Mouse (Mus musculus) activated CD4-positive, CD25-positive, alpha-beta regulatory T cell, adult 9 weeks (primary cell): ENCODE data around the gene Zbtb25. TPM values are rescaled to one million over a fixed set of nuclear protein-coding genes. Genes with fewer than 3 reads are reported as not detected.

Experiments used
- polyA plus RNA-seq: library from polyadenylated mRNA; unstranded; fragments of 100-300 nt; shearing (Covaris generic); gene quantifications from one replicate; pipeline ENCODE4 v1.2.1, GENCODE M21; 2017

The Zbtb25 gene
- 11.8 TPM for polyA plus RNA-seq

DNA sequence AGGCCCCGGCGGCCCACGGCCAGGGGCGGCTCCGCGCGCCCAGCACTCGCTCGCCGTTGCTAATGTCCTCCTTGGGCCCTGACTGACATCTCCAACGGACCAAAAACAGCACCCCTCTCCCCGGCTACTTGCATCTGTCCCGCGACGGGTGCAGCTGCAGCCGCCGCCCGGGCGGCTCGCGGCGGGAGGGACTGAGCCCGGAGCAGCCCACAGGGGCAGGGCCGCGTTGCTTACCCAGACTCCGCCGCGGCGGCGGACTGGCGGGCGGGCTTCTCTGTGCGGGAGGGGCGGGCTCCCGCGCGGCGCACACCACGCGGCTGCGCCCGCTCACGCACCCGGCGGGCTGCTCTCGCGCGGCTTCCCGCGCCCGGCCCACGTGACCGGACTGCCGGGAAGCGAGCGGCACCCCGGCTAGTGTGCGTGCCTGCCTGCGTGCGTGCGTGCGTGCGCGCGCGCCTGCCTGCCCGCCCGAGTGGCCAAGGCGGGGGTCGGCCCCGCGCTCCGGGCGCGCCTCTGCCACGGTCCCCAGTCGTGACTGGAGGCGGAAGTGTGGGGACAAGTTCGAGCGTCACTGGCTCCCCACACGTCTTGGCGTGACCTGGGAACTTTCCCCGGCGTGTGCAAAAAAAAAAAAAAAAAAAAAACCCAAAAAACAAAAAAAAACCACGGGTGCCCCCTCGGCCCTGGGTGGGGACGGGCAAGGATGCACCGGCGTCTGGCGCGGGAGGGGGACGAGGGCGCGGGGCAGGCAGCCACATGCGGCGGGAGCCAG lies at the start of gene Zbtb25:
Gene Zbtb25, minus strand, starts transcription at position 397 of the 772 bp plus-strand sequence.

DNA sequence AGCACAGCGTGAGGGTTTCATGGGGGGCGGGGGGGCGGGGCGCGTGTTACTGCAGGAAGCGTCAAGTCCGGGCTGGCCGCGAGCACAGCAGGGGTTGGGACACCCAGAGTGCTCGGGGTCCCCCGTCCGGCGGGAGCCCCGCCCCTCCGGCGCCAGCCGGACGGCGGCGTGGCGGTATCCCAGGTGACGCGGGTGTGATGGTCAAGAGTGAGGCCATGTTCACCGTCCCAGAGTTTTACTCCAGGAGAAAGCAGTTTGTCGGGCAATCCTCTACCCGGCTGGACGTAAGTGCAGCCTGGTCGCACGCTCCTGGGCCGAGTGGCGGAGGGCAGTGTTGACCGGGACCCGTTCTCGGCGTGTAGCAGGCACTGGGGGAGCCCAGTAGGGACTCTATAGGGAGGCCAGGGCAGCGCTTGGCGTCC lies 48.0 kb upstream of the Zbtb25 start, which contains the start of gene Ppp1r36:
Gene Ppp1r36, plus strand, starts transcription at position 106 of the 422 bp plus-strand sequence.

DNA sequence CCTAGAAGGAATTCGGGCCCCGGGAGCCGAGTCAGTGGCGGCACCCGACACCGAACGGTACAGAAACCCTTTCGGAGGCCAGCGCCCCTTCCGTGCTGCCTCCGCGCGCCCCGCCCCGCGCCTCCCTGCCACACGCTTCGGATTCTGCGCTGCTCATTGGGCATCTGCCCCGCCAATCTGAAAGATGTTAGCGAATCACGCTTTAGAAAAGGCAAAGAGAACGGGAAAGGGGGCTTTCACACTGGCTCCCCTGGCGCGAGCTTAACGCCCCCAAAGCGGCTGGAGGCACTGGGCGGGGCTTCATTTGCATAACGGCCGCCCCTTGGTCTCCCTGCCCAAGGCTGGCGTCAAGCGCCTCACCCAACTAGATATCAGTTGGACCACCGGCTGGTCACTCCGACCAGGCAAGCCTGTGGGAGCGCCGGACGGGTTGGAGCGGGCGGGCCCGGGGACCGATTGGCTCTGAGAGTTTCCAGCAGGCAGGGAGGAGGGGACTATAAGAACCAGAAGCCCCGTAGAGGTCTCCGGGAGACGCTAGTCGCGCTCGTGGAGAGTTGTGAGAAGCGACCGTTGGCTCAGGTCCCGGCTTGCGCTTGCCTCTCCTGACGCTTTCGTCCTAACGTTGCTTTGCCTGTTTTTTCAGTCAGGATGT lies 34.6 kb upstream of the Zbtb25 start, which contains the start of gene Hspa2:
Gene Hspa2, plus strand, starts transcription at position 291 of the 652 bp plus-strand sequence.

DNA sequence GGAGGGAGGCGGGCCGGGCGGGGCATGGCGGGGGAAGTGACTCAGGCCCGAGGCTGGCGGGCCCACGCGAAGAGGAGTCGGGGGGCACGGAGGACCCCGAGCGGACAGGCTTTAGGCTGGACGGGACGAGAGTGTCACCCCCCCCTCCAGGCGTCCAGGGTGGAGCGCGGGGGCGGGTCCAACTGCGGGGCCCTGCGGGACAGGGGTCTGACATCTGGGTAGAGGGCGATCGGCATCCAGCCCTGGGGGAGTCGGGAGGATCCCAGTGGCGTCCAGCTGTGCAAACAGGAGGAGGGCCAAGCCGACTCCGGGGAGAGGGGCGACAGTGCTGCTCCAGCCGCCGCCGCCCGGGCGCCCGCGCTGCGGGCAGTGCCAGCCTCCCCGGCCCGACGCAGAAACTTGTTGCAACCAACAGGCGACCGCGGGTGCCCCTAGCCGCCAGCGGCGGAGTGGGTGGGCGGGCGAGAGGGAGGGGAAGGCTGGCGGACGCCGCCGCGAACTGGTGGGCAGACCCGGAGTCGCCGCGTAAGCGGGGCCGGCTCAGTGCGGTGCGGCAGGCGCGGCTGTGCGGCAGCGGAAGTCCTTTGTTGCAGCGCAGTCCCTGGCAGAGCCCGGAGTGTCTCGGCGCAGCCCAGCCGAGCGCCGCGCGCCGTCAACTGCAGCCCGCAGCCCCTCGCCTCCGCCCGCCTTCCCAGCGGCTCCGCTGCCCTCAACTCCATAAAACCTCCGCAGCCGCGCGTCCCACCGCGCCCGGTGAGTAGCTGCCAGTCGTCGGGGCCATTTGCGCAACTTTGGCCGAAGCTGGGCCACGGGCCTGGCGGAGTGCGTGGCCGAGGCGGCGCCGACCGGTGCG lies 802 bp upstream of the Zbtb25 start, which contains the start of gene Zbtb1:
Gene Zbtb1, plus strand, starts transcription at position 289 of the 853 bp plus-strand sequence.

DNA sequence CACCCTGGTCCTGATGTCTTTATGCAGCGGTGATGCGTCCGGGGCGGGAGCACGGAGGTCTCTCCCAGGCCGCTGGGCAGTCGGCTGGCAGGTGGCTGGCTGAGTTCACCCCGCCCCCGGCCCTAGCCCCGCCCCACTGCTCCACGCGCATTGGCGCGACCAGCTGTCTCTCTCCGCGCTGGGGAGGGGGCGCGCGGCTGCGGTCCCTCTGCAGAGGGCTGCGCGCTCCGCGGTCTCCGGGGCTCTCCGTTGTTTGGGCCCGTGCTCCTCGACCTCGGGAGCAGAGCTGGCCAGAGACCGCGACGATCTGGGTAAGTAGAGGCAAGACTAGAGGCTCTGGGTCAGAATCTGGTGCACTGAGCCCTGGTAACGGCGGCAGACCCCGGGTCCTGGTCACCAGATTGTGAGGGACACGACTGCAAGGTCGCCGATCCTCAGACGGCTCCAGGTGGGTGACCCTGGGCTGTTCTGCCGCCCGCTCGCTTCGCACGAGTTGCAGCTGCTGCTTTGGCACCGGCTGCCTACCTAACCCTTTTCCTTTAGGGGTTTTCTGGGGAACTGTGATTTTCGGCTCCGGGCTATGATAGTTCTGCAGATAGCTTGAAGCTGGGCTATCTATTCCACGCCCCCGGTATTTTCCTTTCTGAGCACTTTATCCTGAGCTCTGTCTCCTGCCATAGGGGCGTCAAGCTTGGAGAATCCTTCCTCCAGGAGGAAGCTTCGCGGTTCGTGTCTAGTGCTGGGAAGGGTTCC lies 44.5 kb downstream of the Zbtb25 start, which contains the start of gene Akap5:
Gene Akap5, plus strand, starts transcription at position 213 of the 753 bp plus-strand sequence.

Other genes with a start within 250 kb of the Zbtb25 start
- gene Esr2, start 192.3 kb downstream of the Zbtb25 start, polyA plus RNA-seq, result not detected
- gene Tex21, start 122.9 kb downstream of the Zbtb25 start, polyA plus RNA-seq, result not detected
- gene Mthfd1, start 114.3 kb downstream of the Zbtb25 start, polyA plus RNA-seq, result 51.1 TPM
- gene Akap5, start 44.7 kb downstream of the Zbtb25 start, polyA plus RNA-seq, result 1.6 TPM
- gene Zbtb1, start 664 bp upstream of the Zbtb25 start, polyA plus RNA-seq, result 19.3 TPM
- 3.3 TPM for gene Hspa2, start 34.6 kb upstream of the Zbtb25 start, polyA plus RNA-seq
- gene Ppp1r36, start 47.9 kb upstream of the Zbtb25 start, polyA plus RNA-seq, result not detected
- 2.4 TPM for gene Plekhg3, start 161.3 kb upstream of the Zbtb25 start, polyA plus RNA-seq